Mouse (Mus musculus): Measurements from ENCODE around the gene Scd4. TPM values are rescaled to one million over a fixed set of nuclear protein-coding genes. Genes with fewer than 3 reads are reported as not detected.
"Not testable (repeated sequence)": the region's sequence is repeated elsewhere in the genome, so short reads cannot be mapped to it uniquely, and the experiment has no call there.

Gene Scd4
- polyA plus RNA-seq, 1 experiment from 2014 or later, result 0.12 TPM

DNA sequence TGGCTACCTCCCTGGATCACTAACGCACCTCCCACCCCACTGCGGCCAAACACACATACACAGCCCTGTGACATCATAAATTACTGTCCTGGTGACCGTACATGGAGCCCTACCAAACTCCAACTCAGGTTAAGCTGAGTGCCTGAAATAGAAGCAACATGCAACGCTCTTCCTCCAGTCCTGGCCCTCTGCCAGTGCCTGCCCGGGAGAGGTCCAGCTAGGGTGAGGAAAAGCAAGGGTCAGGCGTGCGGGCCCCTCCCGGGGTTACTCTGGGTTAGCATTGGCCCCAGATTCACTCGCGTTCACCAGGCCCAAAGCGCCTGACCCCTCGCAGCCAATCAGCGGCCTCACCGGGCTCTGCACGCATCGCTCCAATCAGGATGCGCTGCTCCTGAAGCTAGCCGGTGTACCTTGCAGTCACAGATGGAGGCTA is 18.5 kb upstream of the Scd4 start:
- peak; percentile 88 for ATAC-seq (ENCODE audit: low FRiP score, low TSS enrichment)
- whole genome bisulfite sequencing, result under 1% methylated on average over 18 of the region's 18 CpGs
- Histone ChIP-seq H3K9me3 (ENCODE audit: low read length) (peaks cover 3% of the 10 kb centered on the region; the same call in 1 of the 2 replicates), H3K4me1 (ENCODE audit: insufficient read depth, low read length) (peaks cover 37% of the 10 kb centered on the region), H3K4me2 (replicated peaks; ENCODE audit: low read depth, low read length) (peak overlapping the region; percentile 76), H3K36me3 (ENCODE audit: insufficient read depth, low read length) (no peaks in the 10 kb centered on the region), H3K9ac (replicated peaks; ENCODE audit: low read length) (peak overlapping the region; percentile 64), H3K27me3 (ENCODE audit: insufficient read depth, low read length) (no peaks in the 10 kb centered on the region), H3K27ac (ENCODE audit: low read length) (peak overlapping the region; percentile 83), H3K4me3 (ENCODE audit: low read length) (peak overlapping the region; percentile 60)

DNA sequence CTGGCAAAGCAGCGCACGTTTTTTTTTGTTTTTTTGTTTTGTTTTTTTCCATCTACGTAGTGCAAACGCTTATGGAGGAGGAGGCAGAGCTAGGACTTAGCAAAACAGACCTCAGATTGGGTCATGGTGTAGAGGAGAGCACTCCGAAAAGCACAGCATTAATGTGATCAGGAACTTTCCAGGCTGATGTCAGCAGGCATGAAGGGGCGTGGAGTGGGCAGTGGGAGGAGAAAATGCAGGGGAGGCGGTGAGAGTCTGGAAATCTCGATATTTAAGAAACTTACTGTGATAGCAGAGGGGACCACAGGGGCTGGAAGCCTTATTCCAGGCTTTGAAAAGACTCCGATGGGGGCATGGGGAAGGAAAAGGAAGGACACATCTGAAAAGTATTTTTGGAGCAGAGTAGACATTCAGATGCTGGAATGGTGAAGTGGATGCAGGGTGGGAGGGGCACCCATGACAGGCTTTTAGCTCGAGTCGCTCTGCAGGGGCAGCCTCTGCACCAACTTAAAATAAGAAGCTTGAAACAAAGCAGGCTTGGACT is 17.9 kb upstream of the Scd4 start:
- Histone ChIP-seq H3K27me3 (ENCODE audit: insufficient read depth, low read length) (no peaks in the 10 kb centered on the region), H3K4me2 (replicated peaks; ENCODE audit: low read depth, low read length) (peak overlapping the region; percentile 76), H3K27ac (ENCODE audit: low read length) (peak overlapping the region; percentile 83), H3K9me3 (ENCODE audit: low read length) (peaks cover 3% of the 10 kb centered on the region; the same call in 1 of the 2 replicates), H3K9ac (replicated peaks; ENCODE audit: low read length) (peak overlapping the region; percentile 64), H3K4me1 (ENCODE audit: insufficient read depth, low read length) (peaks cover 37% of the 10 kb centered on the region), H3K36me3 (ENCODE audit: insufficient read depth, low read length) (no peaks in the 10 kb centered on the region), H3K4me3 (ENCODE audit: low read length) (peak overlapping the region; percentile 60)
- peak; percentile 75 for ATAC-seq (ENCODE audit: low FRiP score, low TSS enrichment)
- under 1% methylated on average over 11 of the region's 11 CpGs for WGBS

DNA sequence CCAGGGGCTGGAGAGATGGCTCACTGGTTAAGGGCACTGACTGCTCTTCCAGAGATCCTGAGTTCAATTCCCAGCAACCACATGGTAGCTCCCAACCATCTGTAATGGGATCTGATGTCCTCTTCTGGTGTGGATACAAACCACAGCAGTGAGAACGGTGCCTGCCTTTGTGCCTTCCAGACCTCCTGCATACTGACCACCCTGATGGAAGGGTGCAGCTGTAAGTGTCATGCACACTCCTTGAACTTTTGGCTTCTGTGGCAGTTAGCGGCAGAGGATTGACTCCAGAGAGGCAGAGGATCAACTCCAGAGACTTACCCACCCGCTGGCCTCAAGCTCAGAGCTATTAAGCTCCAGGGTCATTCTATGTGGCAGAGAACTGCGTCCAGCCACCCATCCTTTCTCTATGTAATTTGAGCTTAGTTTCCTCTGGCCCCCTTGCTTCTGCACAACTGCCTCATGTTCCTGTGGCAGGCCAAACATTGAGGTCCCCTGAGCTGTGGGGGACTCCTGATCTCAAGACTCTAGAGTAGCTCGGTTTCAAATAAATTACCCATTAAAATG is 16.1 kb upstream of the Scd4 start:
- ATAC-seq (ENCODE audit: low FRiP score, low TSS enrichment), result no peak
- H3K9ac ChIP-seq (replicated peaks; ENCODE audit: low read length), result no peak overlapping the region
- WGBS, result 29% methylated on average over 5 of the region's 5 CpGs
- no peaks in the 10 kb centered on the region for H3K27me3 ChIP-seq (ENCODE audit: insufficient read depth, low read length)
- H3K4me3 ChIP-seq (ENCODE audit: low read length), result no peak overlapping the region
- H3K9me3 ChIP-seq (ENCODE audit: low read length), result peaks cover 3% of the 10 kb centered on the region; the same call in 1 of the 2 replicates
- H3K36me3 ChIP-seq (ENCODE audit: insufficient read depth, low read length), result no peaks in the 10 kb centered on the region
- no peak overlapping the region for H3K4me2 ChIP-seq (replicated peaks; ENCODE audit: low read depth, low read length)
- no peak overlapping the region for H3K27ac ChIP-seq (ENCODE audit: low read length)
- H3K4me1 ChIP-seq (ENCODE audit: insufficient read depth, low read length), result peaks cover 20% of the 10 kb centered on the region

DNA sequence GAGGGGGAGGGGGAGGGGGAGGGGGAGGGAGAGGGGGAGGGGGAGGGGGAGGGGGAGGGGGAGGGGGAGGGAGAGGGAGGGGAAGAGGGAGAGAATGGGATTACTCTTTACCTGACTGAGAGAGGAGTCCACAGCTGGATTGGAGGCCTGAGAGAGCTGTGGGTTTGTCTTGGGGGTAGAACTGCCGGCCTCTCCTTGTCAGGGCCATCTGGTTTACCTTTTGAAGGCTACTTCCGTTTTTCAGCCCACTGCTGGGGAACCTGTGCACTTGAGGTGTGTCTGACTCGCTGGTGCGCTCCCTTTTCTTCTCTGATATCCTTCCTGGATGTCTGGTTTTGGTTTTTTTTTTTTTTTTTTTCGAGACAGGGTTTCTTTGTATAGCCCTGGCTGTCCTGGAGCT is 15.5 kb upstream of the Scd4 start:
- 77% methylated on average over 5 of the region's 5 CpGs for WGBS
- Histone ChIP-seq H3K27me3 (ENCODE audit: insufficient read depth, low read length) (no peaks in the 10 kb centered on the region), H3K36me3 (ENCODE audit: insufficient read depth, low read length) (no peaks in the 10 kb centered on the region)

DNA sequence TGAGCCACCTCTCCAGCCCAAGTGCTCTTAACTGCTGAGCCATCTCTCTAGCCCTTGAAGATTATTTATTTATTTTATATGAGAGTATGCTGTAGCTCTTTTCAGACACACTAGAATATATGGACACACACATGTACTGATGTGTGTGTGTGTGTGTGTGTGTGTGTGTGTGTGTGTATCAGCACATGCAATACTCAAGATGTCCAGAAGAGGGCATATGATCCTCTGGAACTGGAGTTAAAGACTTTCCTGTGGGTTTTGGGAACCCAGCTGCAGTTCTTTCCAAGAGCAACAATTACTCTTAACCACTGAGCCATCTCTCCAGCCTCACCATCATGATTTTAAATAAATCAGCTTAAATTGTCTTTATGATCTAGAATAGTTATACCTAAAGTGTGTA is 14.3 kb upstream of the Scd4 start:
- no peak overlapping the region for H3K4me2 ChIP-seq (replicated peaks; ENCODE audit: low read depth, low read length)
- H3K9me3 ChIP-seq (ENCODE audit: low read length), result peaks cover 3% of the 10 kb centered on the region; the same call in 1 of the 2 replicates
- H3K9ac ChIP-seq (replicated peaks; ENCODE audit: low read length), result no peak overlapping the region
- no peaks in the 10 kb centered on the region for H3K36me3 ChIP-seq (ENCODE audit: insufficient read depth, low read length)
- no peak for ATAC-seq (ENCODE audit: low FRiP score, low TSS enrichment)
- no peak overlapping the region for H3K27ac ChIP-seq (ENCODE audit: low read length)
- peaks cover 14% of the 10 kb centered on the region for H3K4me1 ChIP-seq (ENCODE audit: insufficient read depth, low read length)
- H3K4me3 ChIP-seq (ENCODE audit: low read length), result no peak overlapping the region
- no peaks in the 10 kb centered on the region for H3K27me3 ChIP-seq (ENCODE audit: insufficient read depth, low read length)

More for the DNA sequence above, 15.5 kb upstream of the Scd4 start:
- no peak for ATAC-seq (ENCODE audit: low FRiP score, low TSS enrichment)
- Histone ChIP-seq H3K4me3 (ENCODE audit: low read length) (no peak overlapping the region), H3K27ac (ENCODE audit: low read length) (no peak overlapping the region), H3K4me1 (ENCODE audit: insufficient read depth, low read length) (peaks cover 15% of the 10 kb centered on the region), H3K4me2 (replicated peaks; ENCODE audit: low read depth, low read length) (no peak overlapping the region), H3K9ac (replicated peaks; ENCODE audit: low read length) (no peak overlapping the region), H3K9me3 (ENCODE audit: low read length) (peaks cover 3% of the 10 kb centered on the region; the same call in 1 of the 2 replicates)

DNA sequence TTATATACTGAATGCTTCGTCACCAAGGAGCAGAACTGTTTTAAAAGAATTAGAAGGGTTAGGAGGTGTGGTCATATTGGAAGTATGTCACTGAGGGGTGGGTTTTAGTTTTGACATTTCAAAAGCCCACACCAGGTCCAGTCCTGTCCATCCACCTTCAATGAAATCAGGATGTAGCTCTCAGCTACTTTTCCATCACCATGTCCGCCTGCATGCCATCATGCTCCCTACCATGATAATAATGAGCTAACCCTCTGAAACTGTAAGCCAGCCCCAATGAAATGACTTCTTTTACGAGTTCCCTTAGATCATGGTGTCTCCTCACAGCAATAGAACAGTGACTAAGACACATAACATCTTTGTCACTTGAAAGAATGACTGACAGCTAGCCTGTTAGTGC is 12.6 kb upstream of the Scd4 start:
- WGBS, result 85% methylated on average over 3 of the region's 3 CpGs
- Histone ChIP-seq H3K9ac (replicated peaks; ENCODE audit: low read length) (no peak overlapping the region), H3K36me3 (ENCODE audit: insufficient read depth, low read length) (no peaks in the 10 kb centered on the region), H3K27ac (ENCODE audit: low read length) (no peak overlapping the region), H3K27me3 (ENCODE audit: insufficient read depth, low read length) (no peaks in the 10 kb centered on the region), H3K9me3 (ENCODE audit: low read length) (peaks cover 3% of the 10 kb centered on the region; the same call in 1 of the 2 replicates), H3K4me3 (ENCODE audit: low read length) (no peak overlapping the region), H3K4me1 (ENCODE audit: insufficient read depth, low read length) (peaks cover 3% of the 10 kb centered on the region), H3K4me2 (replicated peaks; ENCODE audit: low read depth, low read length) (no peak overlapping the region)
- ATAC-seq (ENCODE audit: low FRiP score, low TSS enrichment), result no peak

DNA sequence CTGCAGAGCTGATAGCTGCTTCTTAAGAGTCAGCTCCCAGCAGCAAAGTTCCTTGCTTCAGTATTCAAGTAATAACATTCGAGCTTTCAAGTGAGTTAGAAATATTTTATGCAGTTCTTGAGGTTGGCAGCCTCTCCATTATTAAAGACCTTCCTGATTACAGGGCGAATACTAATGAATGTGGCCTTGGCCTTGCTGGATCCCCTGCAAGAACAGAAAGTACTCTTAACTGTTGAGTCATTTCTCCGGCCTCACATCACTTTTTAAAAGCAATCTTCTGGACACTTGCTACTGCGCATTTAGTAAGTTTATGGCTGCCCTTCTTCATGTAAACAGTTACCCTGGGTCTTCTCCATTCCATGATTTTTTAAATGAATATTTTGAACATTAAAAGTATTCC is 11.7 kb upstream of the Scd4 start:
- no peaks in the 10 kb centered on the region for H3K27me3 ChIP-seq (ENCODE audit: insufficient read depth, low read length)
- WGBS, result 78% methylated on average over 4 of the region's 4 CpGs

DNA sequence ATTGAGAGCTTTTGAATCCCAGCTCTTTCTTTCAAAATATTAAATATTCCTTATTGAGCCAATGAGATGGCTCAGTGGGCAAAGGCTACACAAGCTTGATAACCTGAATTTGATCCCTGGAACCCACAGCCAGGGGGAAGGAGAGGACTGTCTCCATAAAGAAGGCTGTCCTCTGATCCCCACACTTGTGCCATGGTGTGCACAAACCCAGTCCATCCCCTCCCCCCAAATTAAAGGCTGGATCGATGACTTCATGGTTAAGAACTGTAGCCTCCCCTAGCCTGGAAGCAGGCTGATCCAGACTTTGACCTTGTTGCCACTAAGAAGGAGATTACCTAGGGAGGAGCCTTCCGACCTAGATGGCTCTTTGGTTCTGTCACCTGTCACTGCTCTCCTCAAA is 11.3 kb upstream of the Scd4 start:
- Histone ChIP-seq H3K9me3 (ENCODE audit: low read length) (peaks cover 3% of the 10 kb centered on the region; the same call in 1 of the 2 replicates), H3K4me2 (replicated peaks; ENCODE audit: low read depth, low read length) (no peak overlapping the region), H3K27ac (ENCODE audit: low read length) (no peak overlapping the region), H3K9ac (replicated peaks; ENCODE audit: low read length) (no peak overlapping the region), H3K27me3 (ENCODE audit: insufficient read depth, low read length) (no peaks in the 10 kb centered on the region), H3K4me3 (ENCODE audit: low read length) (no peak overlapping the region), H3K4me1 (ENCODE audit: insufficient read depth, low read length) (no peaks in the 10 kb centered on the region), H3K36me3 (ENCODE audit: insufficient read depth, low read length) (no peaks in the 10 kb centered on the region)
- ATAC-seq (ENCODE audit: low FRiP score, low TSS enrichment), result no peak
- WGBS, result 88% methylated on average over 2 of the region's 2 CpGs

More for the DNA sequence above, 11.7 kb upstream of the Scd4 start:
- Histone ChIP-seq H3K36me3 (ENCODE audit: insufficient read depth, low read length) (no peaks in the 10 kb centered on the region), H3K4me2 (replicated peaks; ENCODE audit: low read depth, low read length) (no peak overlapping the region), H3K9ac (replicated peaks; ENCODE audit: low read length) (no peak overlapping the region), H3K9me3 (ENCODE audit: low read length) (peaks cover 3% of the 10 kb centered on the region; the same call in 1 of the 2 replicates), H3K27ac (ENCODE audit: low read length) (no peak overlapping the region), H3K4me1 (ENCODE audit: insufficient read depth, low read length) (no peaks in the 10 kb centered on the region), H3K4me3 (ENCODE audit: low read length) (no peak overlapping the region)
- no peak for ATAC-seq (ENCODE audit: low FRiP score, low TSS enrichment)

DNA sequence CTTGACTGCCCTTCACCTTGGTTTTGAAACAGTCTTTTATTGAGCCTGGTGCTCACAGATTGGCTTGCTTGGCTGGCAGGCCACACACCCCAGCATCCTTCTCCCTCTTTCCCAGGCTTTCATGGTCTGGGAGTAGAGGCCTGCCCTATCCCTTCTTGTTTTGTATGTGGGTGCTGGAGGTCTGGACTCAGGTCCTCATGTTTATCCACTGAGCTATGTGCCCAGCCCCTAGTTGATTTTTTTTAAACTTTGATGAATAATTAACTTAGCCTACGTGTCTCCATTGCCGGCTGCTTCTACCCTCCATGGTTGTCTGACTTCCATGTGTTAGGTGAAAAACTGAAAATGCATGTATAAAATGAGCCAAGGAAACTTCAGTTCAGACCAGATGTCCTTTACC is 3.3 kb upstream of the Scd4 start:
- H3K4me2 ChIP-seq (replicated peaks; ENCODE audit: low read depth, low read length), result no peak overlapping the region
- H3K36me3 ChIP-seq (ENCODE audit: insufficient read depth, low read length), result no peaks in the 10 kb centered on the region
- ATAC-seq (ENCODE audit: low FRiP score, low TSS enrichment), result no peak
- H3K27ac ChIP-seq (ENCODE audit: low read length), result no peak overlapping the region
- no peak overlapping the region for H3K4me3 ChIP-seq (ENCODE audit: low read length)
- no peaks in the 10 kb centered on the region for H3K27me3 ChIP-seq (ENCODE audit: insufficient read depth, low read length)
- 0 out of 2 replicates have a peak, but pooled peaks cover 3% of the 10 kb centered on the region for H3K4me1 ChIP-seq (ENCODE audit: insufficient read depth, low read length)
- WGBS, result 66% methylated on average over 2 of the region's 2 CpGs
- H3K9me3 ChIP-seq (ENCODE audit: low read length), result peaks cover 6% of the 10 kb centered on the region; the same call in 1 of the 2 replicates
- no peak overlapping the region for H3K9ac ChIP-seq (replicated peaks; ENCODE audit: low read length)

DNA sequence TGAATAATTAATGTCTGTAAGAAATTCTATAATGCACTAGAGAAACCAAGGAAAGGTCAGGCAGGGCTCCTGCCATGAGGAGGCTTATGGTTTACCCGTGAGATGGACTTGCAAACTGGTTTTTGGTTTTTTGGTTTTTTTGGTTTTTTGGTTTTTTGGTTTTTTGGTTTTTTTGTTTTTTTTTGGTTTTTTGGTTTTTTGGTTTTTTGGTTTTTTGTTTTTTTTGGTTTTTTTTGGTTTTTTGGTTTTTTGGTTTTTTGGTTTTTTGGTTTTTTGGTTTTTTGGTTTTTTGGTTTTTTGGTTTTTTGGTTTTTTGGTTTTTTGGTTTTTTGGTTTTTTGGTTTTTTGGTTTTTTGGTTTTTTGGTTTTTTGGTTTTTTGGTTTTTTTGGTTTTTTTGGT is 1.8 kb upstream of the Scd4 start:
- not testable (repeated sequence) for H3K36me3 ChIP-seq (ENCODE audit: insufficient read depth, low read length); H3K27me3 ChIP-seq (ENCODE audit: insufficient read depth, low read length)
- 88% methylated on average over 1 of the region's 1 CpGs for WGBS

More for the DNA sequence above, 1.8 kb upstream of the Scd4 start:
- not testable (repeated sequence) for ATAC-seq (ENCODE audit: low FRiP score, low TSS enrichment); H3K4me3 ChIP-seq (ENCODE audit: low read length); H3K4me2 ChIP-seq (replicated peaks; ENCODE audit: low read depth, low read length); H3K27ac ChIP-seq (ENCODE audit: low read length); H3K9ac ChIP-seq (replicated peaks; ENCODE audit: low read length); H3K4me1 ChIP-seq (ENCODE audit: insufficient read depth, low read length); H3K9me3 ChIP-seq (ENCODE audit: low read length)

Data from kidney, embryonic 16.5 days (tissue).